Comparison of ENCODE assay signal across 29 mouse cellular contexts in genomic region chr4:131325609-131326008, GRCm38 (mm10).
DNase-seq lines count a peak whose midpoint lies in the region; ATAC-seq and TF ChIP-seq lines count a peak whose summit lies in the region.
"Had no signal": no experiment of that assay in that cellular context is flagged by ENCODE, and none has a peak within 500 bp of the region (broad histone marks: within the 10 kb centered on the region; RNA-seq: fewer than 3 reads in every experiment).

No protein-coding gene starts in this region.

- DNase-seq in forebrain, embryonic 14.5 days (ENCODE audit: low spot score) = no peak
- peak; percentile 56 for DNase-seq in intestine, embryonic 14.5 days (ENCODE audit: low spot score)
- DNase-seq in kidney, adult 2 months = no peak
- DNase-seq in midbrain, postnatal 0 days (ENCODE audit: low spot score) = no peak
- DNase-seq in left cerebral cortex, postnatal 25 days (ENCODE audit: low spot score in 2 of 2) = no peak
- DNase-seq: adrenal gland, postnatal 10 days; adrenal gland, postnatal 36 days; B cell, adult 2 months; cerebellum, adult 18-20 months; cerebellum, adult 9-10 months; cerebellum, postnatal 25 days; gastrocnemius, adult 2 months; gastrocnemius, postnatal 14 days; heart, adult 11 months; heart, postnatal 10 days; heart, postnatal 4 days had no signal

- no peak overlapping the region for H3K4me3 ChIP-seq in forebrain, embryonic 16.5 days (replicated peaks; ENCODE audit: low read length)
- H3K4me3 ChIP-seq in forebrain, embryonic 14.5 days (ENCODE audit: low read depth, low read length) = no peak overlapping the region
- no peak overlapping the region for H3K4me3 ChIP-seq in intestine, embryonic 14.5 days (ENCODE audit: low read depth, low read length)
- no peak overlapping the region for H3K4me3 ChIP-seq in intestine, embryonic 16.5 days (ENCODE audit: low read length)
- H3K4me3 ChIP-seq in stomach, embryonic 16.5 days (replicated peaks; ENCODE audit: low read length) = no peak overlapping the region
- no peak overlapping the region for H3K4me3 ChIP-seq in kidney, adult 2 months (ENCODE audit: insufficient read depth, low read depth, low read length)
- no peak overlapping the region for H3K4me3 ChIP-seq in midbrain, postnatal 0 days (ENCODE audit: low read depth, low read length)
- H3K4me3 ChIP-seq: embryonic facial prominence, embryonic 12.5 days; embryonic facial prominence, embryonic 15.5 days; forebrain, embryonic 13.5 days; gastrocnemius, adult 2 months; heart, embryonic 12.5 days; heart, embryonic 15.5 days had no signal

- no peaks in the 10 kb centered on the region; the same call in none of the 2 replicates for H3K4me1 ChIP-seq in forebrain, embryonic 16.5 days (replicated peaks; ENCODE audit: control insufficient read depth, insufficient read depth, low read length)
- no peaks in the 10 kb centered on the region for H3K4me1 ChIP-seq in forebrain, embryonic 14.5 days (ENCODE audit: control insufficient read depth, insufficient read depth, low read length)
- H3K4me1 ChIP-seq in intestine, embryonic 14.5 days (replicated peaks; ENCODE audit: control insufficient read depth, insufficient read depth, low read length) = no peaks in the 10 kb centered on the region
- H3K4me1 ChIP-seq in intestine, embryonic 16.5 days (ENCODE audit: control insufficient read depth, insufficient read depth, low read length) = no peaks in the 10 kb centered on the region
- H3K4me1 ChIP-seq in stomach, embryonic 16.5 days (ENCODE audit: control insufficient read depth, insufficient read depth, low read length) = no peaks in the 10 kb centered on the region
- no peaks in the 10 kb centered on the region for H3K4me1 ChIP-seq in kidney, adult 2 months (ENCODE audit: control insufficient read depth, insufficient read depth, low read length)
- 0 out of 2 replicates have a peak, but pooled peaks cover 2% of the 10 kb centered on the region for H3K4me1 ChIP-seq in midbrain, postnatal 0 days (ENCODE audit: insufficient read depth, low read length)
- H3K4me1 ChIP-seq: embryonic facial prominence, embryonic 12.5 days; embryonic facial prominence, embryonic 15.5 days; forebrain, embryonic 13.5 days; heart, embryonic 12.5 days; heart, embryonic 15.5 days had no signal

- no peaks in the 10 kb centered on the region for H3K36me3 ChIP-seq in forebrain, embryonic 16.5 days (ENCODE audit: control insufficient read depth, insufficient read depth)
- H3K36me3 ChIP-seq in forebrain, embryonic 14.5 days (ENCODE audit: control insufficient read depth, insufficient read depth, low read length) = no peaks in the 10 kb centered on the region
- H3K36me3 ChIP-seq in intestine, embryonic 14.5 days (ENCODE audit: control insufficient read depth, insufficient read depth, low read length) = no peaks in the 10 kb centered on the region
- no peaks in the 10 kb centered on the region for H3K36me3 ChIP-seq in intestine, embryonic 16.5 days (ENCODE audit: control insufficient read depth, insufficient read depth, low read length)
- no peaks in the 10 kb centered on the region for H3K36me3 ChIP-seq in stomach, embryonic 16.5 days (ENCODE audit: control insufficient read depth, insufficient read depth, low read length)
- H3K36me3 ChIP-seq in kidney, adult 2 months (ENCODE audit: control insufficient read depth, insufficient read depth, low read length) = no peaks in the 10 kb centered on the region
- H3K36me3 ChIP-seq in midbrain, postnatal 0 days (ENCODE audit: insufficient read depth, low read length) = no peaks in the 10 kb centered on the region
- H3K36me3 ChIP-seq: embryonic facial prominence, embryonic 12.5 days; embryonic facial prominence, embryonic 15.5 days; G1E; heart, embryonic 12.5 days; heart, embryonic 15.5 days had no signal

- intact Hi-C loops in left cerebral cortex, postnatal 25 days (cut with DNase I) = no loop called here

- WGBS in forebrain, embryonic 16.5 days = 84% methylated on average over 3 of the region's 3 CpGs
- WGBS in forebrain, embryonic 14.5 days = 89% methylated on average over 3 of the region's 3 CpGs
- WGBS in intestine, embryonic 14.5 days = 71% methylated on average over 3 of the region's 3 CpGs
- WGBS in intestine, embryonic 16.5 days = 48% methylated on average over 3 of the region's 3 CpGs
- 63% methylated on average over 3 of the region's 3 CpGs for WGBS in stomach, embryonic 16.5 days
- WGBS in kidney, adult 2 months = 78% methylated on average over 3 of the region's 3 CpGs
- WGBS in midbrain, postnatal 0 days = 89% methylated on average over 3 of the region's 3 CpGs

- H3K4me2 ChIP-seq in forebrain, embryonic 16.5 days (ENCODE audit: low read length) = no peak overlapping the region
- H3K4me2 ChIP-seq in forebrain, embryonic 14.5 days (ENCODE audit: low read length) = no peak overlapping the region
- H3K4me2 ChIP-seq in intestine, embryonic 14.5 days (ENCODE audit: low read length) = no peak overlapping the region
- no peak overlapping the region for H3K4me2 ChIP-seq in intestine, embryonic 16.5 days (ENCODE audit: low read depth, low read length)
- H3K4me2 ChIP-seq in stomach, embryonic 16.5 days (ENCODE audit: low read depth, low read length) = no peak overlapping the region
- H3K4me2 ChIP-seq in midbrain, postnatal 0 days (ENCODE audit: low read depth, low read length, poor library complexity, severe bottlenecking) = no peak overlapping the region
- H3K4me2 ChIP-seq: embryonic facial prominence, embryonic 12.5 days; embryonic facial prominence, embryonic 15.5 days; forebrain, embryonic 13.5 days; heart, embryonic 12.5 days; heart, embryonic 15.5 days; hindbrain, embryonic 14.5 days had no signal

- H3K9me3 ChIP-seq in forebrain, embryonic 16.5 days (ENCODE audit: control insufficient read depth, low read length) = no peaks in the 10 kb centered on the region
- H3K9me3 ChIP-seq in forebrain, embryonic 14.5 days (replicated peaks; ENCODE audit: control insufficient read depth, low read length) = no peaks in the 10 kb centered on the region
- H3K9me3 ChIP-seq in intestine, embryonic 14.5 days (ENCODE audit: control insufficient read depth, low read length) = no peaks in the 10 kb centered on the region
- H3K9me3 ChIP-seq in intestine, embryonic 16.5 days (ENCODE audit: control insufficient read depth, low read length) = no peaks in the 10 kb centered on the region
- H3K9me3 ChIP-seq in stomach, embryonic 16.5 days (replicated peaks; ENCODE audit: control insufficient read depth, low read length) = no peaks in the 10 kb centered on the region
- H3K9me3 ChIP-seq in midbrain, postnatal 0 days (ENCODE audit: low read length) = no peaks in the 10 kb centered on the region
- H3K9me3 ChIP-seq: embryonic facial prominence, embryonic 12.5 days; embryonic facial prominence, embryonic 15.5 days; forebrain, embryonic 13.5 days; G1E; heart, embryonic 15.5 days had no signal

- H3K27me3 ChIP-seq in forebrain, embryonic 16.5 days (replicated peaks; ENCODE audit: control insufficient read depth, insufficient read depth, low read length) = no peaks in the 10 kb centered on the region
- no peaks in the 10 kb centered on the region for H3K27me3 ChIP-seq in forebrain, embryonic 14.5 days (replicated peaks; ENCODE audit: control insufficient read depth, insufficient read depth, low read length)
- H3K27me3 ChIP-seq in intestine, embryonic 14.5 days (replicated peaks; ENCODE audit: control insufficient read depth, insufficient read depth, low read length) = no peaks in the 10 kb centered on the region
- H3K27me3 ChIP-seq in intestine, embryonic 16.5 days (replicated peaks; ENCODE audit: control insufficient read depth, insufficient read depth, low read length) = no peaks in the 10 kb centered on the region
- H3K27me3 ChIP-seq in stomach, embryonic 16.5 days (ENCODE audit: control insufficient read depth, insufficient read depth, low read length) = no peaks in the 10 kb centered on the region
- no peaks in the 10 kb centered on the region for H3K27me3 ChIP-seq in kidney, adult 2 months (replicated peaks; ENCODE audit: control insufficient read depth, insufficient read depth, low read length)
- H3K27me3 ChIP-seq in midbrain, postnatal 0 days (ENCODE audit: insufficient read depth, low read length) = no peaks in the 10 kb centered on the region
- H3K27me3 ChIP-seq: embryonic facial prominence, embryonic 12.5 days; embryonic facial prominence, embryonic 15.5 days; forebrain, embryonic 13.5 days; heart, embryonic 12.5 days; Patski had no signal

- ATAC-seq in forebrain, embryonic 16.5 days = no peak
- no peak for ATAC-seq in forebrain, embryonic 14.5 days
- ATAC-seq in intestine, embryonic 14.5 days (replicated peaks; ENCODE audit: low FRiP score, low TSS enrichment, low read depth) = peak; percentile 78
- ATAC-seq in intestine, embryonic 16.5 days = peak; percentile 87
- ATAC-seq in stomach, embryonic 16.5 days (ENCODE audit: insufficient read depth, low FRiP score) = peak; percentile 71; the same call in 1 of the 2 replicates
- no peak for ATAC-seq in midbrain, postnatal 0 days (ENCODE audit: low FRiP score)
- ATAC-seq: forebrain, embryonic 13.5 days; hindbrain, postnatal 0 days; inflammation-experienced regulatory T-cells, adult 6 months; Patski had no signal

- TF ChIP-seq POLR2A in kidney, adult 2 months (IDR thresholded peaks at IDR 0.05; ENCODE audit: low read depth, low read length) = no peak

- no peak for TF ChIP-seq CTCF in kidney, adult 2 months (conservative IDR thresholded peaks at IDR 0.05; ENCODE audit: insufficient read depth, insufficient read length, low read depth, low read length)
- TF ChIP-seq CTCF in midbrain, postnatal 0 days (IDR thresholded peaks at IDR 0.05) = no peak

- H3K9ac ChIP-seq in forebrain, embryonic 16.5 days (replicated peaks; ENCODE audit: low read depth, low read length) = no peak overlapping the region
- no peak overlapping the region for H3K9ac ChIP-seq in forebrain, embryonic 14.5 days (ENCODE audit: low read length)
- H3K9ac ChIP-seq in intestine, embryonic 14.5 days (ENCODE audit: low read length) = no peak overlapping the region
- H3K9ac ChIP-seq in intestine, embryonic 16.5 days (ENCODE audit: low read depth, low read length) = no peak overlapping the region
- H3K9ac ChIP-seq in stomach, embryonic 16.5 days (ENCODE audit: low read length) = no peak overlapping the region
- H3K9ac ChIP-seq in midbrain, postnatal 0 days (replicated peaks; ENCODE audit: low read length, poor library complexity, severe bottlenecking) = no peak overlapping the region
- H3K9ac ChIP-seq: embryonic facial prominence, embryonic 12.5 days; embryonic facial prominence, embryonic 15.5 days; forebrain, embryonic 13.5 days; heart, embryonic 12.5 days; heart, embryonic 15.5 days; hindbrain, embryonic 14.5 days had no signal

- 0 out of 2 replicates have a peak overlapping the region, but pooled peaks have one; percentile 42 for H3K27ac ChIP-seq in forebrain, embryonic 16.5 days (ENCODE audit: low read length)
- no peak overlapping the region for H3K27ac ChIP-seq in forebrain, embryonic 14.5 days (ENCODE audit: low read depth, low read length)
- peak overlapping the region; percentile 59; the same call in 1 of the 2 replicates for H3K27ac ChIP-seq in intestine, embryonic 14.5 days (ENCODE audit: low read depth)
- peak overlapping the region; percentile 68 for H3K27ac ChIP-seq in intestine, embryonic 16.5 days (ENCODE audit: low read length)
- 0 out of 2 replicates have a peak overlapping the region, but pooled peaks have one; percentile 34 for H3K27ac ChIP-seq in stomach, embryonic 16.5 days (ENCODE audit: low read length)
- H3K27ac ChIP-seq in kidney, adult 2 months (ENCODE audit: insufficient read depth, low read depth, low read length) = no peak overlapping the region
- no peak overlapping the region for H3K27ac ChIP-seq in midbrain, postnatal 0 days (ENCODE audit: low read depth, low read length)
- H3K27ac ChIP-seq: embryonic facial prominence, embryonic 12.5 days; embryonic facial prominence, embryonic 15.5 days; gastrocnemius, adult 2 months; heart, embryonic 15.5 days; hindbrain, embryonic 14.5 days; hindbrain, postnatal 0 days had no signal

Comparison
In these comparisons a context has a peak if more than half of its experiments do, and no peak if none do; other contexts are left out.
1. H3K27ac ChIP-seq: peak in forebrain, embryonic 16.5 days (single experiment), intestine, embryonic 14.5 days (single experiment), intestine, embryonic 16.5 days (single experiment) and stomach, embryonic 16.5 days (single experiment); none in forebrain, embryonic 14.5 days (single experiment), kidney, adult 2 months (single experiment) and midbrain, postnatal 0 days (single experiment).
2. ATAC-seq: peak in intestine, embryonic 14.5 days (single experiment), intestine, embryonic 16.5 days (single experiment) and stomach, embryonic 16.5 days (single experiment); none in forebrain, embryonic 16.5 days (single experiment), forebrain, embryonic 14.5 days (single experiment) and midbrain, postnatal 0 days (single experiment).